Mouse (Mus musculus) retina, postnatal 1 day (tissue): ENCODE measurements around the gene Smad6.

Experiments used
- DNase-seq: peaks from one replicate; pipeline ENCODE4 v3.0.0-alpha.2; 2012

Smad6 gene

DNA sequence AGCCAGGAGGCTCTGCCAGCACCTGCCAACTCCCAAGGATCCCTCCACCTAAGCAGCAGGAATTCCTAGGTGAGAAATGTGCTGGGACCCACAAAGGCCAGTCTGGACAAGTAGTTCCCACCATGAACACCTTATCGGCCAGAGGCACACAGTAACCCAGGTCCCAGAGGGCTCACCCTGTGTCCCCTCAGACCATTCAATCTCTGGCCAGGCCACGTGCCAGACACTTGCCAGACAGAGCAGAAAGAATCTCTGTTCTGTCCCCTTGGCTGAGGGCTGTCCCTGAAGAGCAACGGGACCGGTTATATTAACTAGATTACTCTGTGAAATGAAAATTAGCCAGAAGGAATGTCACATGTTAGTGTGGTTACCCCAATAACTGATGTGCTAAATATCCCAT, 39.9 kb downstream of the Smad6 start:
- no peak for DNase-seq

DNA sequence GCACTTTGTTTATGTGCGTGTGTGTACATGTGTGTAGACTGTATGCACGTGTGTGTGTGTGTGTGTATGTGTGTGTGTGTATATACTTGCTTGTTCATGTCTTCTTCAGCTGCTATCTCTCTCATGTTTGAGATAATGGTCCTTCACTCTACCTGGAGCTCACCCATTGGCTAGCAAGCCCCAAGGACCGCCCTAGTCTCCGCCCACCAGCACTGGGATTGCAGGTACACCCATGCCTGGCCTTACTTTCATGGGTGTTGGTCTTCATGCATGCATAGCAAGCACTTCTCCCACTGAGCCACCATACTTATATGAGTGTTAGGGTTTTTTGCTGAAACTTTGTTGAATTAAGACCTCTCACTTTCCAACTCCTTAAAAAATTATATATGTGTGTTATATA, 40.5 kb downstream of the Smad6 start:
- DNase-seq, result no peak

DNA sequence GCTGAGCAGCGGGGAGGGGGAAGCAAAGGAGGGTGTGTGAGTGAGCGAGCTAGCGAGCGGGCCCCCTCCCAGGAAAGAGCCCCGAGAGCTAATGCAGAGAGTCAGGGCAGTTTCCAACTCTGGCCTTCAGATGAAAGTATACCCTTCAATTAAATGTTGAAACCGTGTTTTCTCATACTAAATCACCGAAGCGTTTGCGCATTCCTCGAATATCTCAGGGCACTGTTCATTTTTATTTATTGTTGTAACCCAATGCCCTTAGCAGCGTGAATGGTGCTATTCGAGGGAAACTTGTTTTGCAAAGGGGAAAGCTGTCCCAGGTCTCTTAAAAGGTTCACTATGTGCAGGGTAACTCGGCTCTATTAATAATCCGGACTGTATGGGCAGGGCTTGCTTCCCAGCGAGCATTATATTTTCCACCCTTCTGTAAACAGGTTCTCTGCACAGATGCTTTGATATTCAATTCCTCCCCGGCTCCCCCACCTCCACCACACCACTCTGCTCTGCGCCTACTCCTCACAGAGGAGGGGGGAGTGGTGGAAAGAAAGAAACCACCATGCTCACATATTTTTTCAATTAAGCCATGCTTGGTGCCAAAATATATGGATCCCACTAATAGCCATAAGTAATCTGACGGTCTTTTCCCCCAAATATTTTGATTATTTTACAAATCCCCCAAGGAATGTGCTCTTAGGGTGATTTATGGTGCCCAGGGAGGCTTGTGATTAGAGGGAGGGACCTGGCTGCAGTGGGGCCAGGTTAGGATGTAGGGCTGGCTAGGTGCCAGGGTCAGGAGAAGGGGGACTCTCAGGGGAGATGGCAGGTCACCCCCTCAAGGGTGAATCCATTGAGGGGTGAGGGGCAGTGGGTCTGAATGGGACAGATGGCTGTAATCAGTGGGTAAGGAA, 41.4 kb downstream of the Smad6 start:
- no peak for DNase-seq

DNA sequence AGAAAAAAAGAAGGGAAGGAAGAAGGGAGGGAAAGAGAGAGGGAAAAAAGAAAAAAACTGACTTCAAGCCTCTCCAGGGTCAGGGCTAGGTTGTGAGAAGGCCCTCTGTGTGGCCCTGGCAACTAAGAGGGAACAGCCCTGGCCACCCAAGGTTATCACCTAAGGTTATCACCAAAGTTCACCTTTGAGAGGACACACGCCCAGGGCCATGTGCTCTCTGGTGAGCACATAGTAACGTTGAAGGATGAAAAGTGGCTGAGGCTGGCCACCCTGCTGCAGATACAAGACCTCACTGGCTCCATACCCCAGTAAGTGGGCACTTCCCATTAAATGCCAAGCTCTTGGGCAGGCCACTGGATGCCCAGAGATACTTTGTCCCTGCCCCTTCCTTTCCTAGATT, 42.6 kb downstream of the Smad6 start:
- DNase-seq, result no peak

DNA sequence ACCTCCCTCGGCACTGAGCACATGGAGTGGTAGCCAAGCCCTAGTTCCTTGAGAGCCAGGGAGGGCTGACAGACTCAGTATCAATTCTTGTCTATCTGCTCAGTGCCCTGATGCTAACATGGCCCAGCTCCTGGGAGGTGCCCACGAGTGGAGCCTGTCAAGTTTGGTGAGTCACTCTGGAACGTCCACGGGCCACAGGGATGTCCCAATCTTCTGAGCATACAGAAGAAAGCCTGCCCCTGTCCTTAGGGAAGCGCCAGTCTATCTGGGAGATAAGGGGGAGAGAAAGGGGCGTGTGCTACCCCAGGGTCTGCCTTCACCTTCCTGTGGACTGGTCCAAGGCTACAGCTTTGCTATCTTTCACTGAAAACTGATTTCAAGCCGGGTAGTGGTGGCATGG, 43.2 kb downstream of the Smad6 start:
- no peak for DNase-seq

DNA sequence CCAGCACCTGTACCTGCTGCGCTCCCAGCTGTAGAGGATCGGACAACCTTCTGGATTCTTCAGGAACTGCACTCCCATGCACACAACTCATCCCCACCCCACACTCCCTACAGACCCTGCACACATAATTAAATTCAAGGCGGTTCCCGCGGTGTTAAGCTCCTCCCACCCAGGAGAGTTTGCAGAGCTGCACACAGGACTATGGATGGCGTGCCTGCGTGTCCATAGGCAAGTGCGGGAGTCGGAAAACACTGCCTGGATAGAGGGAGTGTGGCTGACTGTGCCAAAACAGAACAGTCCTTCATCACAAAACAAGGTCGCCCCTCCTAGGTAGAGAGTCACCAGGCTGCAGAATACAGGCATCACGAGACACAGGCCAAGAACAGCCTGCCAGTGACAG, 45.9 kb downstream of the Smad6 start:
- DNase-seq, result peak; percentile 69

DNA sequence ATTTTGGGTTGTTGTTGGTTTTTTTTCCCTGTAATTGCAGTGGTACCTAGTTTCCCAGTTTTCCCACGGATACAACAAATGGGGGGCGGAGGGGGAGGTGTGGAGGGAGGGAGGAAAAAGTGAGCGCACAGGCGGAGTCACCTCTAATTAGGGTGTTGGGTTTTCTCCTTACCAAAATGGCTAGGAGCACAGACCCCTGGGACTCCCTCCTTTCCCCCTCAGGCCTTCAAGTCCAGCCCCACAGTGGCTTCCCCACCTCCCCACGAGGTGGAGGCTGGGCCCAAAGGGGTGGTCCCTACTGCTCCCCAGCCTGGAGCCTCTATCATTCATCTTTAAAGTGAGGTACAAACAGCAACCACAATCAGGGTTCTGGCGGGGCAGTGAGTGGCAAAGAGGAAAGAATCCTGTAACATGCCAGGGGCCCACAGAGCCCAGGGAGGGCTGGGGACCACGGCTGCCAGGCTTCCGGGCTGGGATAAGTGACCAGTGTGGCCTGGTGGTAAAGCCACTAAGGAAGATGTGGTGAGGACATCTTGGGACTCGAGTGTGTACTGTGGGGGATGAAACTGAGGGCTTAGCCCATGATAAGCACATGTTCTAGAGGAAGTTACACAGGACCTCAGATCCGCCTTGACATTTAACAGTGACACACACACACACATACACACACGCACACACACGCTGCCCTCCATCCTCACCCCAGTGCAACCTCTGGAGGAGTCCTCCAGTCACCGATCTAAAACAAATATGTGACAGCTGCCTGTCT, 47.4 kb downstream of the Smad6 start:
- DNase-seq, result no peak

DNA sequence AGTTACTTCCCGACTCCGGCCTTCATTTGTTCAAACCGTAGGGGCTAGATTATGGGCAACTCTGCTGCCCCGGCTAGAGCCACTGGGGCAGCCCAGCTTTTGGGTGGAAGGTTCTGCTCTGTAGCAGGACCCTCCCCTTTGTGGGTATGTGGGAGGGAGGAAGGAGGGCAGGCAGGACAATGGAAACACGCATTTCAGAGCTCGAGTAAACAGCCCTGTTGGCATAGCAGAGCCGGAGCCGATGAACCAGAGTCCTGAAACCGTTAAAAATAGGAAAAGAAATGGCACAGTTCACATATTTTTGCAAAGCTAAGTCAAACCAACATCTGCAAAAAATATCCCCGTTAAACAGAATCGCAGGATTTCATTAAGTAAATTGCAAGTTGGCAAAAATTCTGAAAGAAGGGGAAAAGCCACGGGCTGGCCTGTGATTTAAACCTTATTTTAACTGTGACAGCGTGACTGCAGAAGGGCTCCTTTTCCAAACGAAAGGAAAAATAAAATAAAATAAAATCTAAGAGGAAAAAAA, 48.1 kb downstream of the Smad6 start:
- peak; percentile 51 for DNase-seq

DNA sequence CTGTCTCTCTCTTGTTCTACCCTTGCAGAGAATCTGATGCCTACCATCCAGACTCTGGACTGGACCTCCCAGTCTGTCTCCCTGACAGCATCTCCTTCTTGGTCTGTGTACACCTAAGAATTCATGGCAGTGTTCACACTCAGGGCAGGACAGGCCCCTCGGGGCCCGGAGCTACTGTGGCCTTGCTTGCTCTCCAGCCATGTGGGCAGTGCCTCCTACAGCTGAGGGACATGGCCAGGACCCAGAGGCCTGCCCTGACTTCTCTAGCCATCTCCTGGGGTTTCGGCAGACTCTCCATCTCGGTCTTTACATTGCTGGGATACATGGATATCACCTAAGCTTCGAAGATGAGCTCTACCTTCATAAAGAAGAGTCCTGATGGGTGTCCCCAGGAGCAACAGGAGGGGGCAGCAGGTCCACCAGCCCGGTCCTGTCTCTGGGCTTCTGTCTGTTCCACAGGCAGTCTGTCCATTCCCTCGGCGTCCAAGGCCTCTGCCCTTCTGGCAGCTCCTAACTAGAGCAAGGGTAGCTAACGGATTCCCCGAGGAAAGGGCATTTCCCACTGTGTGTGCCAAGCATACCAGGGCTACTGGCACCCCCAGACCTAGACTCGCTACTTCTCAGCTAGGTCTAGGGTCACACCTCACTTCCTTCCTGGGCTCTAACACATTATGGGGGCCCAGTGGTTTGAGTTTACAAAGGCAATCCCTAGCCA, 49.1 kb downstream of the Smad6 start:
- no peak for DNase-seq

DNA sequence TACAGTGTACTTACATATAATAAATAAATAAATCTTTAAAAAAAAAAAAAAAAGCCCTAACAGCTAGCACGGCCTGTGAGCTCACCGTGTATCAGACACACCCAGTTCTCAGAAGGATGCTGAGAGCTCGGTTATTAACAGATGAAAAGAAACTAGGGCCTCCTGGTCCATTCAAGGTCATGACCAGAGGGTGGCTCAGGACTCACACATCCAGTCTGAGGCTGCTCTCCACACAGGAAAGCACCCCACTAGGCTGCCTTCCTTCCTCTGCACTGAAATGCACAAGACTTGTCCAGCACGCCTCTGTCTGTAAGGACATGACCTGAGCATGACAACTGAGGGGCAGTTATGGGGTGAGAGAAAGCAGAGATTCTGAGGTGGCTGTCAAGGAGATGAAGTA, 50.3 kb downstream of the Smad6 start:
- DNase-seq, result no peak

DNA sequence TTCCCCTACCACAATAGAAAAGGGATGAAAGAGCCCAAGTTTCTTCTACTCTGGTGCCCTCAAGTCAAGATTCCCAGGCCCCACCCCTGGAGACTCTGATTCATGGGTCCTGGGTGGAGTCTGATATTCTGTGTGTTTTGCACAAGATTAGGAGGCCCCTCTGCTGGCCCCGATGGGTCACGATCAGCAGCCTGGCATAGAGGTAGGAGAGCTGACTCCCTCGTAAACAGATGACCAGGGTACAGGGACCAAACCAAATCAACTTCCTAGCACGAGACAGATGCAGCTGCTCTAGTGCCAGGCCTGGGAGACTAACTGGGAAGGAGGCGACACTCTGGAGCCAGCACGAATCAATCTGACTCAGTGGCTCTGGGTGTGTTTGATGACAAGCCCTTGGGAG, 51.0 kb downstream of the Smad6 start:
- no peak for DNase-seq

DNA sequence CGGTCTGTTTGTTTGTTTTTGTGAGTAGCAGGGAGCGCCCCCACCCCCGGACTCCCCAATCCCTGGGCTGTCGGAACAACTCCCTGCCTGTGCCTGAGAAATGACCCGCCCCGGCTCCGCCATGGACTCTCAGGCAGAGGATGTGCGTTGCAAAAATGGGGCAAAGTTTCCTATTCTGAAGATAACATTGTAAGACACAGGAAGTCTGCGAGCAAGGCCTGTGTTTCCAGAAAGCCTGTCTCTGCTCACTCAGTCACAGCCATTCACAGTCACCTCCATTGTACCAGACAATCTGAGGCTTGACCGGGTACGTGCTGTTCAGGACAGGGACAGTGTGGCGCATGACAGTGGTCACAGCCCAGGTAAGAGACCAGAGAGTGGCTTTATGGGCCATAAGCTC, 51.5 kb downstream of the Smad6 start:
- DNase-seq, result no peak

DNA sequence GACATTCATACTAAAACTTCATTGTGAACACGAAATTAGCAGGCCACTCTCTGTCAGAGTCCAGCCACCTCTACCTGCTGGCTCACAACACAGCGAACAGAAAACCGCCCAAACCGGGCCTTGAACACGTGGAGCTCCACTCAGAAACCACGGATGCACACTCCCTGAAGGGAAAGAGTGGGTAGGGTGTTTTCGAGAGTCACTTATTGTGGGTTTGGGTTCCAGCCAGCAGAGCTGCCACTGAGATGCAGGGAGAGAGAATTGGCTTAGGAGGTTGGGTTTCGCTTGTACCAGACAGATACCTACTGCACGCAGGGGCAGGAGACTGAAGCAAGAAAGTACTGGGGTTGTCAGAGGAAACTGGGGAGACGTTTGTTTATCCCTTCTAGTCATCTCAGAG, 52.4 kb downstream of the Smad6 start:
- no peak for DNase-seq

DNA sequence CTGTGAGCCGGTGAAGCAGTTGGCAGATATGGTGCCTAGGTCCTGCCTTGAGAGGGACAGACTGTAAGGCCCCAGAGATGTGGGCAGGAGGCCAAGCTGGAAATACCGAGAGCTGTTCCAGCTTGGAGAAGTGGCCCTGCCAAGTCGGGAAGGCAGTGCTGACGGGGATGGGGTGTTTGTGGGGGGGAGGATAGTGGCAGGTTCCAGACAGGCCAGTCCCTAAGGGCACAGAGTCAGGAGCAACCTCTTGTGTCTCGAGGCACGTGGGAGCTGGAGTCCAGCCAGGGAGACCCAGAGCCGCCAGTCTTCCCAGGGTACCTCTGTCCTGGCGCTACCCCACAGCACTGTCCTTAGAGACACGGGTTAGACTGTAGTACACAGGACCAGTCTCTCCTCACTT, 53.3 kb downstream of the Smad6 start:
- DNase-seq, result no peak

DNA sequence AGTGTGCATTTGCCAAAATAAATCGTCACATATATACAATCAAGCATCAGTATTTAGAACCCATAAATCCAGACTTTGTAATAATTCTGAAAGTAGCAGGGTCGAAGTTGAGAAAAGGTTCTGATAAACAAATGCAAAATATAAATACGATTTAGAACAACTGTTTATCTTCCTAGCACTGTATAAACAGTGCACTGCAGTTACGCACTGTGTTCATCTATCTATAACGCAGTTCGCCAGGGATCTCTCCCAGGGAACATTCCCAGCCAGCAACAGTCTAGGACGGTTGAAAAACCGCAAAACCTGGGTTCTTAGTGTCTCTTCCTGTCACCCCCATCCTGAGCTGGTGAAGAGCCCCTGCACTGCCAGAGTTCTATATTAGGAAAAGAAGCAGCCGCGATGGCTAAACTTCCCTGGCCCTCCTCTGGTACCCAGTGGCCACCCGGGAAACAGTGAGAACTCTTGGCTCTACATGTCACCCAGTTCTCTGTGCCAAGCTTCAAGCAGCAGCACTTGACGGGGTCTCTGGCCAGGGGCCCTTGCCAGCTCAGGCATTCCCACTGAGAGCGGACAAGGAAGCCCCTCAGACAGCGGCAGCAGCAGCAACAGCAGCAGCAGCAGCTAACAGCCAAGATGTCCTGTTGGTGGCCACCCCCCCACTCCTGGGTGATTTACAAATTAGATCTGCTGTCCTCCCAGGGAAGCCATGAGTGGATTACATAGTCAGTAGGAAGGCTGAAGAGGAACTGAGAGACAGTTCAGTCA, 54.3 kb downstream of the Smad6 start:
- peak; percentile 43 for DNase-seq

DNA sequence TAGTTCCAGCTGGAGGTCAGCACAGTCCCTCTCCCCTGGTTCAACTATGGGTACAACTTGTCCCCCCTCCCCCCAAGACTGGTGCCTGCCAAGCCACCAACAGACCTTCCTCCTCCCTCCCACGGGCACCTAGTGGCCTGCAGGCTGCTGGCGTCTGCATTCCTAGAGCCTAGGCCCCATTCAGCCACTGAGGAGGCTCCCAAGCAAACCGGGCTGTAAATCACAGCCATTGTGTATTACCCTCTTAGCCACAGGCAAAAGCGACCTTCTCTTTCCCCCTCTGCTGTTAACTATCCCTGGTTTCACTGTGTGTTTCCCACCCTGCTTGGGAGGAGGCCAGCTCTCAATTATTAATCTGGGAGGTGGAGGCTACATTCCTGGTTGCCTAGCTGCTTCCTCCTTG, 56.3 kb downstream of the Smad6 start:
- DNase-seq, result peak; percentile 54

DNA sequence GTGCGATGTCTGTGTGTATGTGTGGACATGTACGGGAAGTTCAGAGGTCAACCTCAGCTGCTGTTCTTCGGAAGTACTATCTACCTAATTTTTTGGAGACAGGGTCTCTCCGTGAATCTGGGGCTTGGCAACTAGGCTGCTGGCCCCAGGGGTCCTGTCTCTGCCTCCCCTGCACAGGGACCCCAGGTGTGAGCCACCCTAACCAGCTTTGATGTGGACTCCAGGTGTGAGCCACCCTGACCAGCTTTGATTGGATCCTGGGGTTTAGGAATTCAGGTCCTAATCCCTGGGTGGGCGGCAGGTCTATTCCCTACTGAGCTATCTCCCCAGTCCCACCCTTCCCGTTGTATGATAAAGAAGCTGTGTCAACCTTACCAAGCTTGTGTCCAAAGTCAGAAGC, 60.0 kb downstream of the Smad6 start:
- no peak for DNase-seq

DNA sequence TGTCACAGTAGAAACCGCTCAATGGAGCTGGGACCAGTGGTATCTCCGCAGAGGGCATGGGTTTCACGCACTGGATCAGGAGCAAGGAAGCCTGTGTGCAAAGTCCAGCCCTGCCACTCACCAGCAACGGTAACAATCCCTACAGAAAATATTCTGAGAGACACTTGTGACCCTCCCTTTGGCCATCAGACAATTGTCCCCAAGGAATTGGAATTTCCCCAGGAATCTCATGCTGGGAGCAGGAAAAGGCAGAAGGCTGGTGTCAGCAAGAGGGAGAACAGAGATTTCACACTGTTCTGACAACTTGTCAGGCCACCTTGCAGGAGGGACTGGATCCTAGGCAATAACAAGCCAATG, 61.1 kb downstream of the Smad6 start:
- no peak for DNase-seq

DNA sequence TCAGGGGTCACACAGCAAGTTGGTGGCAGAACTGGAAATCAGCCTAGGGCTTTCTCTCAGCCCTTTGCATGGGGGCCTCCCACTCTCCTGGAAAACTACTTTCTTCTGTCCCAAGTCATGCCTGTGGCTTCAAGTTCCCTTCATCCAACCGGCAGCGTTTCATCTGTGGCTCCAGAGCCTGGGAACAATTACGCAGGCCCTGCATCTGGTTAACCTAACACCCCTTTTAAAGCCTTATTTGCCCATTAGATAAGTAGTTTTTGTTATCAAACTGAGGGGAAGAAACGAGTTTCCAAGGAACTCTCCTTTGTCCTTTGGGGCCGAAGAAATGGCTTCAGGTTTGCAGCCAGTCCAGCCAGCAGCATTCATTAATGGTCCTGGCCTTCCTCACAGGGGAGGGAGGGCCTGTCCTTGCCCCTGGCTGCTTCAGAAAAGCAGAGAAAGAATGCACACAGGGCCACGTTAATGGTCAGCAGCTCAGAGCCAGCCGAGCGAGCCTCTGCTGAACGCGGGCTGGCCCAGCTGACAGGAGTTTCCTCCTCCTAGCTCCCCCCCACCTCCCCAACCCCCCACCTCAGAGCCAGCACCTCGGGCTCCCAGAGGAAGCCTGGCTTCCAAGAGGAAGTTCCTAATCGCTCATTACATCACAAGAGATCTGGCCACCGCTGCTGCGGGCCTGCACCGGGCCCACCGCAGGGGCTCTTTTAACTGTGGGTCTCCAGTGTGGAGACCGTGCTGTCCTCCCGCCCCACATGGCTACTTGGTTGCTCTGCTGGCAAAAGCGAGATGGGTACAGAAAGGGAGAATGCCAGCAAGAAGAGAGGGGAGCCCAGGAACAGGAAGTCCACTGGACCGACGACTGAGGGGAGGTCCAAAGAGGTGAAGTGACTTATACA, 61.7 kb downstream of the Smad6 start:
- DNase-seq, result peak; percentile 76

DNA sequence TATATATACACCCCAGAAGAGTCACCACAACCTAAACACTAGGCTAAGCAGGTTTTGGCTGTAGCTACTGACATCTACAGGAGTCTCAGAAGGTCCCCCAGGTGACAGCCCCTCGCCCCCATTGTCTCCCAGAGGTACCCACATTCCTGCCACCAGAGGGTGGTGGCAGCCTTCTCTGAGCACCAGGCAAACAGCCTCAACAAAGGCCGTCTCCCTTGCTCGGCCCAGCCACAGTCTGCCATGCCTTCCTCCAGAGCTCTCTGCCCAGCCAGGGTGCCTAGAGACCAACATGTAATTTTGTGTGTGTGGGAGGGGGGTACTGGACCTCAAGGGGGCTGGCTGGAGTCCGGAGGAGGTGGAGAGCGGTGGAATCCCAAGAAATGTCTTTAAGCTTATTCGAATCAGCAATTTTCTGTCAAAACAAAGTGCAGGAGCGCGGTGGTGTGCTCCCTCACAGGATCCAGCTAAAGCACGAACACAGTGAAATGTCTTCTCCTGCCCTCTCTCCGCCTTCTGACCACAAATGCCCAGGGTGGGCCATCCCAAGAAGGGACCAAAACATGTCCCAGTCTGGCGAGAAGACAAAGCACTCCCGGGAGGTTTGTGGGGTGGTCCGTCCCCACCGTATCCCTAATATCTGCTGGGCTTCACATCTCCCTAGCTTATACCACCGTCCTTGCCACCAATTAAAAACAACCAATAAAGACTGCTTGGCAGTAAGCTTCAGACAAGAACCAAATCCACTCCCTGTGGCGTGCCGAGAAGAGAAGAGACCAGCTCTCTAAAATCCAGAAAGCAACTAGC, 62.5 kb downstream of the Smad6 start:
- peak; percentile 89 for DNase-seq
